Mouse (Mus musculus): ENCODE data around the gene Pde8b. TPM values are rescaled to one million over a fixed set of nuclear protein-coding genes. Genes with fewer than 3 reads are reported as not detected.

The Pde8b gene
- polyA plus RNA-seq, 1 experiment from 2014 or later = 3.5 TPM

GRCm38 (mm10) chr13:95058885-95059284 is 191.3 kb downstream of the Pde8b start:
- no peak for ATAC-seq (ENCODE audit: low FRiP score, low read depth)
- Histone ChIP-seq H3K4me2 (replicated peaks) (no peak overlapping the region), H3K9ac (replicated peaks) (no peak overlapping the region), H3K27me3 (no peaks in the 10 kb centered on the region), H3K36me3 (no peaks in the 10 kb centered on the region), H3K4me3 (no peak overlapping the region), H3K4me1 (no peaks in the 10 kb centered on the region), H3K27ac (replicated peaks) (no peak overlapping the region), H3K9me3 (no peaks in the 10 kb centered on the region)
- WGBS = 85% methylated on average over 4 of the region's 4 CpGs

GRCm38 (mm10) chr13:95056501-95057280 is 193.4 kb downstream of the Pde8b start:
- Histone ChIP-seq H3K27me3 (no peaks in the 10 kb centered on the region), H3K9me3 (no peaks in the 10 kb centered on the region), H3K9ac (replicated peaks) (no peak overlapping the region), H3K36me3 (no peaks in the 10 kb centered on the region), H3K4me1 (no peaks in the 10 kb centered on the region), H3K4me3 (no peak overlapping the region), H3K27ac (replicated peaks) (no peak overlapping the region), H3K4me2 (replicated peaks) (no peak overlapping the region)
- no peak for ATAC-seq (ENCODE audit: low FRiP score, low read depth)
- 84% methylated on average over 11 of the region's 11 CpGs for WGBS

- Histone ChIP-seq H3K4me1 (no peaks in the 10 kb centered on the region), H3K27me3 (no peaks in the 10 kb centered on the region), H3K9ac (replicated peaks) (no peak overlapping the region), H3K36me3 (no peaks in the 10 kb centered on the region), H3K4me2 (replicated peaks) (no peak overlapping the region), H3K4me3 (no peak overlapping the region), H3K27ac (replicated peaks) (no peak overlapping the region), H3K9me3 (no peaks in the 10 kb centered on the region)
- no peak for ATAC-seq (ENCODE audit: low FRiP score, low read depth)
- WGBS = 72% methylated on average over 1 of the region's 1 CpGs
Observed at GRCm38 (mm10) chr13:95055742-95056388, 194.3 kb downstream of the Pde8b start.

- Histone ChIP-seq H3K36me3 (no peaks in the 10 kb centered on the region), H3K4me3 (no peak overlapping the region), H3K27me3 (no peaks in the 10 kb centered on the region), H3K4me1 (no peaks in the 10 kb centered on the region), H3K4me2 (replicated peaks) (no peak overlapping the region), H3K27ac (replicated peaks) (no peak overlapping the region), H3K9ac (replicated peaks) (no peak overlapping the region), H3K9me3 (no peaks in the 10 kb centered on the region)
- ATAC-seq (ENCODE audit: low FRiP score, low read depth) = no peak
- 84% methylated on average over 3 of the region's 3 CpGs for WGBS
Observed at GRCm38 (mm10) chr13:95052421-95052820, 197.7 kb downstream of the Pde8b start.

GRCm38 (mm10) chr13:95050398-95050797 is 199.7 kb downstream of the Pde8b start:
- WGBS = 81% methylated on average over 4 of the region's 4 CpGs
- no peak overlapping the region for H3K4me3 ChIP-seq
- no peak overlapping the region for H3K4me2 ChIP-seq (replicated peaks)
- H3K4me1 ChIP-seq = no peaks in the 10 kb centered on the region
- H3K9me3 ChIP-seq = no peaks in the 10 kb centered on the region
- no peaks in the 10 kb centered on the region for H3K36me3 ChIP-seq
- H3K9ac ChIP-seq (replicated peaks) = no peak overlapping the region
- ATAC-seq (ENCODE audit: low FRiP score, low read depth) = no peak
- H3K27ac ChIP-seq (replicated peaks) = no peak overlapping the region
- H3K27me3 ChIP-seq = no peaks in the 10 kb centered on the region

- Histone ChIP-seq H3K36me3 (no peaks in the 10 kb centered on the region), H3K27ac (replicated peaks) (no peak overlapping the region), H3K4me3 (no peak overlapping the region), H3K9me3 (no peaks in the 10 kb centered on the region), H3K4me1 (no peaks in the 10 kb centered on the region), H3K4me2 (replicated peaks) (no peak overlapping the region), H3K9ac (replicated peaks) (no peak overlapping the region), H3K27me3 (no peaks in the 10 kb centered on the region)
- 48% methylated on average over 1 of the region's 1 CpGs for WGBS
- ATAC-seq (ENCODE audit: low FRiP score, low read depth) = no peak
Observed at GRCm38 (mm10) chr13:95044108-95044507, 206.0 kb downstream of the Pde8b start.

GRCm38 (mm10) chr13:95040140-95040738 is 209.9 kb downstream of the Pde8b start:
- H3K9me3 ChIP-seq = no peaks in the 10 kb centered on the region
- no peaks in the 10 kb centered on the region for H3K4me1 ChIP-seq
- ATAC-seq (ENCODE audit: low FRiP score, low read depth) = no peak
- no peaks in the 10 kb centered on the region for H3K36me3 ChIP-seq
- H3K4me2 ChIP-seq (replicated peaks) = no peak overlapping the region
- H3K27me3 ChIP-seq = no peaks in the 10 kb centered on the region
- 80% methylated on average over 9 of the region's 9 CpGs for WGBS
- no peak overlapping the region for H3K4me3 ChIP-seq
- no peak overlapping the region for H3K27ac ChIP-seq (replicated peaks)
- no peak overlapping the region for H3K9ac ChIP-seq (replicated peaks)

GRCm38 (mm10) chr13:95038200-95038599 is 211.9 kb downstream of the Pde8b start:
- ATAC-seq (ENCODE audit: low FRiP score, low read depth) = no peak
- Histone ChIP-seq H3K4me2 (replicated peaks) (no peak overlapping the region), H3K36me3 (no peaks in the 10 kb centered on the region), H3K4me3 (no peak overlapping the region), H3K4me1 (no peaks in the 10 kb centered on the region), H3K9ac (replicated peaks) (no peak overlapping the region), H3K27ac (replicated peaks) (no peak overlapping the region), H3K27me3 (no peaks in the 10 kb centered on the region), H3K9me3 (no peaks in the 10 kb centered on the region)
- WGBS = 95% methylated on average over 4 of the region's 4 CpGs

GRCm38 (mm10) chr13:95034715-95035114 is 215.4 kb downstream of the Pde8b start:
- Histone ChIP-seq H3K9me3 (no peaks in the 10 kb centered on the region), H3K27me3 (no peaks in the 10 kb centered on the region), H3K27ac (replicated peaks) (no peak overlapping the region), H3K36me3 (no peaks in the 10 kb centered on the region), H3K4me3 (no peak overlapping the region), H3K9ac (replicated peaks) (no peak overlapping the region), H3K4me2 (replicated peaks) (no peak overlapping the region), H3K4me1 (no peaks in the 10 kb centered on the region)
- WGBS = 81% methylated on average over 2 of the region's 2 CpGs
- no peak for ATAC-seq (ENCODE audit: low FRiP score, low read depth)

- Histone ChIP-seq H3K27me3 (no peaks in the 10 kb centered on the region), H3K9ac (replicated peaks) (no peak overlapping the region), H3K4me1 (no peaks in the 10 kb centered on the region), H3K4me2 (replicated peaks) (no peak overlapping the region), H3K36me3 (no peaks in the 10 kb centered on the region), H3K9me3 (no peaks in the 10 kb centered on the region), H3K4me3 (no peak overlapping the region), H3K27ac (replicated peaks) (no peak overlapping the region)
- no peak for ATAC-seq (ENCODE audit: low FRiP score, low read depth)
- WGBS = 91% methylated on average over 9 of the region's 9 CpGs
Observed at GRCm38 (mm10) chr13:95034094-95034493, 216.0 kb downstream of the Pde8b start.

GRCm38 (mm10) chr13:95032973-95033372 is 217.2 kb downstream of the Pde8b start:
- H3K4me2 ChIP-seq (replicated peaks) = no peak overlapping the region
- no peaks in the 10 kb centered on the region for H3K27me3 ChIP-seq
- H3K4me1 ChIP-seq = no peaks in the 10 kb centered on the region
- no peak overlapping the region for H3K4me3 ChIP-seq
- no peak overlapping the region for H3K27ac ChIP-seq (replicated peaks)
- H3K9me3 ChIP-seq = no peaks in the 10 kb centered on the region
- H3K36me3 ChIP-seq = 0 out of 2 replicates have a peak, but pooled peaks cover 9% of the 10 kb centered on the region
- ATAC-seq (ENCODE audit: low FRiP score, low read depth) = no peak
- WGBS = 85% methylated on average over 6 of the region's 6 CpGs
- no peak overlapping the region for H3K9ac ChIP-seq (replicated peaks)

GRCm38 (mm10) chr13:95032127-95032831 is 217.9 kb downstream of the Pde8b start:
- Histone ChIP-seq H3K36me3 (0 out of 2 replicates have a peak, but pooled peaks cover 9% of the 10 kb centered on the region), H3K4me1 (no peaks in the 10 kb centered on the region), H3K27me3 (no peaks in the 10 kb centered on the region), H3K9ac (replicated peaks) (no peak overlapping the region), H3K27ac (replicated peaks) (no peak overlapping the region), H3K4me2 (replicated peaks) (no peak overlapping the region), H3K4me3 (no peak overlapping the region), H3K9me3 (no peaks in the 10 kb centered on the region)
- WGBS = 74% methylated on average over 17 of the region's 17 CpGs
- ATAC-seq (ENCODE audit: low FRiP score, low read depth) = no peak

Data from midbrain, embryonic 12.5 days (tissue).